Mouse (Mus musculus): ENCODE results near the gene Rab1a. TPM values are rescaled to one million over a fixed set of nuclear protein-coding genes. Genes with fewer than 3 reads are reported as not detected.

Gene Rab1a
- total and polyA plus RNA-seq, 3 experiments = 34.0 to 113 (median 105) TPM

DNA sequence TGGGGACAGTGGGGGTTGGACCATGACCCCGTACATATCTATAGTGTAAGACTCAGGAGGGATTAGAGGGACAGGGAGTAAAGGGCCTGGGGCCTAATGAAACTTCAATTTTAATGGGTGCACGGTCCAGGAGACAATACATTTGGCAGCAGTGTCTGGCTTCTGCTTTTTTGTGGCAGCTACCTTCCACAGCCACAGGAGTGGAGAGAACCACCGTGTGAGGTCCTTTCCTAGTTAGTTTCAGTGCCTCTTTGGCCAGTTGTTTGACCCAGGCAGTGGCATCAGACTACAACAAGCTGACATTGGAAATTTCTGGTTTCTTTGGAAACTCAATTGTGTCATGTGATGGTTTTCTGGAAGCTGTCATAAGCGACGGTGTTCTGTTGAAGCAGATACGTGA lies 68.7 kb downstream of the Rab1a start:
- ATAC-seq (ENCODE audit: extremely low read depth, insufficient number of reproducible peaks, low FRiP score, poor library complexity, severe bottlenecking) (no peak), DNase-seq (ENCODE audit: low spot score) (no peak)
- Histone ChIP-seq H3K36me3 (replicated peaks) (no peaks in the 10 kb centered on the region), H3K4me3 (ENCODE audit: low read depth, low read length) (no peak overlapping the region), H3K4me1 (ENCODE audit: insufficient read depth, low read depth, low read length) (no peaks in the 10 kb centered on the region), H3K9me3 (replicated peaks) (no peaks in the 10 kb centered on the region), H3K27me3 (ENCODE audit: insufficient read depth, low read length) (peaks cover 8% of the 10 kb centered on the region; the same call in 1 of the 2 replicates)
- TF ChIP-seq GATA1 (IDR thresholded peaks at IDR 0.05; ENCODE audit: borderline replicate concordance, low read length) = no peak
- TF ChIP-seq POLR2AphosphoS5 (IDR thresholded peaks at IDR 0.05; ENCODE audit: insufficient replicate concordance, low read depth, low read length) = no peak
- TF ChIP-seq CTCF (IDR thresholded peaks at IDR 0.05; ENCODE audit: low read depth, low read length) = no peak
- TF ChIP-seq TAL1 (conservative IDR thresholded peaks at IDR 0.05; ENCODE audit: low read depth, low read length) = no peak
- TF ChIP-seq GATA2 (IDR thresholded peaks at IDR 0.05; ENCODE audit: borderline replicate concordance, low read depth, low read length) = no peak

- ATAC-seq (ENCODE audit: extremely low read depth, insufficient number of reproducible peaks, low FRiP score, poor library complexity, severe bottlenecking) (no peak), DNase-seq (ENCODE audit: low spot score) (no peak)
- Histone ChIP-seq H3K4me3 (ENCODE audit: low read depth, low read length) (no peak overlapping the region), H3K4me1 (ENCODE audit: insufficient read depth, low read depth, low read length) (no peaks in the 10 kb centered on the region), H3K27me3 (ENCODE audit: insufficient read depth, low read length) (peaks cover 15% of the 10 kb centered on the region), H3K9me3 (replicated peaks) (no peaks in the 10 kb centered on the region), H3K36me3 (replicated peaks) (no peaks in the 10 kb centered on the region)
- TF ChIP-seq TAL1 (conservative IDR thresholded peaks at IDR 0.05; ENCODE audit: low read depth, low read length) (no peak), POLR2AphosphoS5 (IDR thresholded peaks at IDR 0.05; ENCODE audit: insufficient replicate concordance, low read depth, low read length) (no peak), GATA1 (IDR thresholded peaks at IDR 0.05; ENCODE audit: borderline replicate concordance, low read length) (no peak), CTCF (IDR thresholded peaks at IDR 0.05; ENCODE audit: low read depth, low read length) (no peak)
Observed at GRCm38 (mm10) chr11:20275974-20276373, 74.7 kb downstream of the Rab1a start.

Other genes starting within 250 kb of the Rab1a start
- 213 and 217 TPM in 2 replicates for gene Actr2, start 88.5 kb upstream of the Rab1a start, total RNA-seq (2014; fragmentation: Nextera tagmentation)
- gene Actr2, start 88.5 kb upstream of the Rab1a start, total RNA-seq (2017) = 186 and 261 TPM in 2 replicates
- 116 and 120 TPM in 2 replicates for gene Actr2, start 88.5 kb upstream of the Rab1a start, polyA plus RNA-seq (2012)
- 32.9 and 37.5 TPM in 2 replicates for gene Cep68, start 48.0 kb downstream of the Rab1a start, total RNA-seq (2014; fragmentation: Nextera tagmentation)
- gene Cep68, start 48.0 kb downstream of the Rab1a start, total RNA-seq (2017) = 19.9 and 20.6 TPM in 2 replicates
- 23.3 and 25.4 TPM in 2 replicates for gene Cep68, start 48.0 kb downstream of the Rab1a start, polyA plus RNA-seq (2012)
- 7.2 and 7.8 TPM in 2 replicates for gene Slc1a4, start 131.3 kb downstream of the Rab1a start, total RNA-seq (2014; fragmentation: Nextera tagmentation)
- gene Slc1a4, start 131.3 kb downstream of the Rab1a start, total RNA-seq (2017) = 0.71 and 0.76 TPM in 2 replicates
- gene Slc1a4, start 131.3 kb downstream of the Rab1a start, polyA plus RNA-seq (2012) = 5.3 and 6.1 TPM in 2 replicates